7 mouse cellular contexts compared by ENCODE assay signal in the genomic region with DNA sequence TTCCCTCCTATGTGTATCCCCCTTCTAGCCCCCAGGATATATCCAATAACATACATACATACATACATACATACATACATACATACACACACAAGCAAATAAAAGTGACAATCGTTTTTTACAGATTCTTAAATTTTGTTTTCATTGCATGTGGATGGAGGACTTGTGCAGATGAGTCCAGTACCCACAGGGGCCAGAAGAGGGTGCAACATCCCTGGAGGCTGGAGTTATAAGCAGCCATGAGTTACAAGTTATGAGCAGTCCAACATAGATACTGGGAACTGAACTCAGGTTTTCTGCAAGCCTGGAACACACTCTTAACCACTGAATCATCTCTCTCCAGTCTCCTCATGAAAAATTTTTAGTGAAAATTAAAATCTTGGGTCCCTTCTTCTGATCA. TPM values are rescaled to one million over a fixed set of nuclear protein-coding genes. Genes with fewer than 3 reads are reported as not detected.
DNase-seq lines count a peak whose midpoint lies in the region; TF ChIP-seq lines count a peak whose summit lies in the region.

No protein-coding gene starts in this region.

- TF ChIP-seq CTCF in kidney, adult 2 months (conservative IDR thresholded peaks at IDR 0.05; ENCODE audit: insufficient read depth, insufficient read length, low read depth, low read length): peak; percentile 47
- TF ChIP-seq CTCF in cortical plate, adult 2 months (IDR thresholded peaks at IDR 0.05; ENCODE audit: extremely low read depth, insufficient read depth, low read length): peak; percentile 44

- no peaks in the 10 kb centered on the region for H3K27me3 ChIP-seq in kidney, adult 2 months (replicated peaks; ENCODE audit: control insufficient read depth, insufficient read depth, low read length)
- no peaks in the 10 kb centered on the region; the same call in 1 of the 2 replicates for H3K27me3 ChIP-seq in splenic B cell, adult 2 months (ENCODE audit: control insufficient read depth, insufficient read depth, low read length, poor library complexity, severe bottlenecking)
- no peaks in the 10 kb centered on the region for H3K27me3 ChIP-seq in embryonic facial prominence, embryonic 10.5 days (replicated peaks; ENCODE audit: low read depth, poor library complexity, severe bottlenecking)

- no peaks in the 10 kb centered on the region for H3K9me3 ChIP-seq in embryonic facial prominence, embryonic 10.5 days

- 59% methylated on average over 1 of the region's 1 CpGs for WGBS in kidney, adult 2 months
- whole genome bisulfite sequencing in embryonic facial prominence, embryonic 10.5 days: 62% methylated on average over 1 of the region's 1 CpGs

- peak; percentile 6 for DNase-seq in kidney, adult 2 months
- DNase-seq in kidney, adult 11 months: no peak
- peak; percentile 33 for DNase-seq in retina, embryonic 14.5 days (ENCODE audit: low spot score)
- DNase-seq in retina, postnatal 1 day: no peak
- DNase-seq in splenic B cell, adult 2 months (ENCODE audit: low read depth, low spot score): peak; percentile 4
- no peak for DNase-seq in embryonic facial prominence, embryonic 10.5 days (ENCODE audit: low spot score)

- no peak overlapping the region for H3K27ac ChIP-seq in kidney, adult 2 months (ENCODE audit: insufficient read depth, low read depth, low read length)
- no peak overlapping the region for H3K27ac ChIP-seq in cortical plate, adult 2 months (ENCODE audit: insufficient read depth, low read length)
- no peak overlapping the region for H3K27ac ChIP-seq in embryonic facial prominence, embryonic 10.5 days (replicated peaks)

- H3K4me3 ChIP-seq in kidney, adult 2 months (ENCODE audit: insufficient read depth, low read depth, low read length): no peak overlapping the region
- no peak overlapping the region for H3K4me3 ChIP-seq in cortical plate, adult 2 months (ENCODE audit: insufficient read depth, low read length)
- H3K4me3 ChIP-seq in embryonic facial prominence, embryonic 10.5 days: no peak overlapping the region

- no peaks in the 10 kb centered on the region for H3K4me1 ChIP-seq in kidney, adult 2 months (ENCODE audit: control insufficient read depth, insufficient read depth, low read length)
- no peaks in the 10 kb centered on the region for H3K4me1 ChIP-seq in cortical plate, adult 2 months (ENCODE audit: control insufficient read depth, insufficient read depth, low read length)
- H3K4me1 ChIP-seq in embryonic facial prominence, embryonic 10.5 days: no peaks in the 10 kb centered on the region; the same call in 1 of the 2 replicates

- no peak for TF ChIP-seq POLR2A in kidney, adult 2 months (IDR thresholded peaks at IDR 0.05; ENCODE audit: low read depth, low read length)
- no peak for TF ChIP-seq POLR2A in cortical plate, adult 2 months (IDR thresholded peaks at IDR 0.05; ENCODE audit: extremely low read depth, insufficient read depth, low read length)

- no peaks in the 10 kb centered on the region for H3K36me3 ChIP-seq in kidney, adult 2 months (ENCODE audit: control insufficient read depth, insufficient read depth, low read length)
- no peaks in the 10 kb centered on the region for H3K36me3 ChIP-seq in splenic B cell, adult 2 months (ENCODE audit: control insufficient read depth, insufficient read depth, low read length, poor library complexity, severe bottlenecking)
- no peaks in the 10 kb centered on the region for H3K36me3 ChIP-seq in embryonic facial prominence, embryonic 10.5 days (replicated peaks)

RNA-seq across cellular contexts. Expression of a gene that starts 33.3 kb away (rescaled TPM):
- 41.4 and 41.5 TPM in 2 replicates for polyA plus RNA-seq in kidney, adult 2 months (2012; rRNA removed)
- 8.0 and 8.2 TPM in 2 replicates for polyA plus RNA-seq in cortical plate, adult 2 months (2012; rRNA removed)
- 6.4 and 7.4 TPM in 2 replicates for polyA plus RNA-seq in embryonic facial prominence, embryonic 10.5 days (2016; fragmentation: Nextera tagmentation; extraction: Ambion mirVana)

Comparison
In these comparisons a context has a peak if more than half of its experiments do, and no peak if none do; other contexts are left out.
1. DNase-seq: peak in kidney, adult 2 months (single experiment), retina, embryonic 14.5 days (single experiment) and splenic B cell, adult 2 months (single experiment); none in kidney, adult 11 months (single experiment), retina, postnatal 1 day (single experiment) and embryonic facial prominence, embryonic 10.5 days (single experiment).